Mouse (Mus musculus) cerebellum, adult 11-12 months (tissue): ENCODE data around the gene Sipa1l3.

Experiments used
- DNase-seq: peaks from one replicate; pipeline ENCODE4 v3.0.0; 2022

The Sipa1l3 gene

DNA sequence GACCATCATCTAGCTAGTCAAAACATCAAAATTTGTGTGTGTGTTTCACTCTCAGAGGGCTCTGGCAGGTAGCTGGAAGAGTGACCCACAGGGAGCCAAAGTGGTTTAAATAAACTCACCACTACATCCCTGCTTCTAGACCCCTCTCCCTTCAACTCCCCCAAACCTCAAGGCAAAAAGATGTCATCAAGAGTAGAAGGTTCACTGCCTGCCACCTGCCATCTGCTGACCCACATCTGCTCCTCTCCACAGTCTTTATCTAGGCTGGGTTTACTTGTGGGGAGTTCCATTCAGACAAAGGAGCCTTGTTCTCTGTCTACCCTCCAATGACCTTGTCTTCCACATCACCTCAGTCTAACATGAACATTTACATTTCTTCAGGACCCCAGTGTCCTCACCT is 239.2 kb downstream of the Sipa1l3 start:
- no peak for DNase-seq

- no peak for DNase-seq
Observed at GRCm38 (mm10) chr7:29277510-29277909, 240.9 kb downstream of the Sipa1l3 start.

GRCm38 (mm10) chr7:29276715-29277114 is 241.7 kb downstream of the Sipa1l3 start:
- DNase-seq, result no peak

DNA sequence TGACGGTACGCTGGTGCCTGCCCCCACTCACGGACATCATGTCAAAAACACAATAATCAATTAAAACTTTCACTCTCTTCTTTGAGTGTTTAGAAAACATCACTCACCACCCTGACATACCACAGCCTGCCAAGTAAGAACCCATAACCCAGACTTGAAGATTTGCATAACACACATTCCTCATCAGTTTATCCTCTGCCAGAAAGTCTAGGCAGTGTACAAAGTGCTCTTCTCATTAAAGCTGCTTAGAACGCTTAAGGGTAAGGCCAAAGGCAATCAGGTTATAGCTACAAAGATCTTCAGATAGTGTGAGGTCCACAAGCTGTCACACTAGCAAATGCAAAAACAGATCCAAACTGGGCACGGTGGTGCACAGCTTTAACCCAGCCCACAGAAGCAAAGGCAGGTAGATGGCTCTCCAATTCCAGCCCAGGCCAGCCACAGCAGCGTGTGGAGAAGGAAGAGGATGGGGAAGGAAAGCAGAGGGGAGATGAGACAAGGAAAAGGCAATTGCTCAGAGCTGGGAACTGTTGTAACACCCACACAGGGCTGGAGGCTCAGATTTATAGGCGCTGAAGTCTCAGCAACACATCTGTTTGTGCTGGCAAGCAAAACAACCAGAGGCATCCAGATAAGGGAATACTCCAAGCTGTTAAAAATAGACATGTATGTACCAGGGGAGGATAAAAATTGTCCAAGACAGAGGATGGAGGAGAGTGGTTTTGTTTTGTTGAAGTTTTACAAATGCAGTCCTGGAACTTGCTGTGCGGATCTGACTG is 246.6 kb downstream of the Sipa1l3 start:
- no peak for DNase-seq

DNA sequence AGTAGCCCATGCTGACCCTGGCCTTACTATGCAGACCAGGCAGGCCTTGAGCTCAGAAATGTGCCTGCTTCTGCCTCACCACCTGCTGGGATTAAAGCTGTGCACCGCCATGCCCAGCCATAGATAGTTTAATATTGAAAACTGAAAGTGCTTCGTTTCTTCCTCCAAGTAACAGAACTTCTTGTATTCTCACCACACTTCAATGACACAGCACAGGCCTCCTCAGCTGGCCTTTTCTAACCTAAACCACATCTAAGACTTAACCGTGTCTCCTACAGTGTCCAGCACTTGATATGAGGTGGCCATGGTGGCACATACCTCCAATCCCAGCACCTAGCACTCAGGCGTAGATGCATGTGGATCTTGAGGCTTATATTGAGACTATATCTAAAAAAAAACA is 248.0 kb downstream of the Sipa1l3 start:
- no peak for DNase-seq
